8 mouse cellular contexts compared by ENCODE assay signal in genomic region chr5:33377176-33377575, GRCm38 (mm10). TPM values are rescaled to one million over a fixed set of nuclear protein-coding genes. Genes with fewer than 3 reads are reported as not detected.
A peak's percentile ranks its signal among the peaks of the same experiment; 100 is the strongest.
DNase-seq lines count a peak whose midpoint lies in the region; ATAC-seq lines count a peak whose summit lies in the region.

No protein-coding gene starts in this region.

- 31% methylated on average over 6 of the region's 6 CpGs for WGBS in kidney, embryonic 15.5 days
- 31% methylated on average over 6 of the region's 6 CpGs for WGBS in embryonic facial prominence, embryonic 15.5 days
- 57% methylated on average over 6 of the region's 6 CpGs for WGBS in limb, embryonic 12.5 days

- peaks cover 42% of the 10 kb centered on the region for H3K36me3 ChIP-seq in kidney, embryonic 15.5 days
- H3K36me3 ChIP-seq in embryonic facial prominence, embryonic 15.5 days: peaks cover 40% of the 10 kb centered on the region
- H3K36me3 ChIP-seq in limb, embryonic 12.5 days: peaks cover 38% of the 10 kb centered on the region
- H3K36me3 ChIP-seq in splenic B cell, adult 2 months (ENCODE audit: control insufficient read depth, insufficient read depth, low read length, poor library complexity, severe bottlenecking): peaks cover 2% of the 10 kb centered on the region; the same call in 1 of the 2 replicates

- no peaks in the 10 kb centered on the region for H3K27me3 ChIP-seq in kidney, embryonic 15.5 days
- H3K27me3 ChIP-seq in embryonic facial prominence, embryonic 15.5 days: no peaks in the 10 kb centered on the region
- H3K27me3 ChIP-seq in limb, embryonic 12.5 days: no peaks in the 10 kb centered on the region
- no peaks in the 10 kb centered on the region for H3K27me3 ChIP-seq in splenic B cell, adult 2 months (ENCODE audit: control insufficient read depth, insufficient read depth, low read length, poor library complexity, severe bottlenecking)

- H3K9ac ChIP-seq in kidney, embryonic 15.5 days: no peak overlapping the region
- H3K9ac ChIP-seq in embryonic facial prominence, embryonic 15.5 days: no peak overlapping the region
- peak overlapping the region; percentile 66 for H3K9ac ChIP-seq in limb, embryonic 12.5 days (replicated peaks)

- ATAC-seq in kidney, embryonic 15.5 days (replicated peaks; ENCODE audit: low FRiP score): no peak
- ATAC-seq in embryonic facial prominence, embryonic 15.5 days (ENCODE audit: insufficient number of reproducible peaks, low FRiP score, low TSS enrichment, low read depth): no peak
- no peak for ATAC-seq in limb, embryonic 12.5 days (ENCODE audit: insufficient number of reproducible peaks, insufficient read depth, low FRiP score, low TSS enrichment, low read depth)

- no peaks in the 10 kb centered on the region for H3K9me3 ChIP-seq in kidney, embryonic 15.5 days (replicated peaks)
- no peaks in the 10 kb centered on the region for H3K9me3 ChIP-seq in embryonic facial prominence, embryonic 15.5 days (replicated peaks)
- no peaks in the 10 kb centered on the region for H3K9me3 ChIP-seq in limb, embryonic 12.5 days

- H3K27ac ChIP-seq in kidney, embryonic 15.5 days: peak overlapping the region; percentile 99
- peak overlapping the region; percentile 98; the same call in 1 of the 2 replicates for H3K27ac ChIP-seq in embryonic facial prominence, embryonic 15.5 days (replicated peaks)
- no peak overlapping the region for H3K27ac ChIP-seq in limb, embryonic 12.5 days

- H3K4me1 ChIP-seq in kidney, embryonic 15.5 days: peaks cover 18% of the 10 kb centered on the region
- H3K4me1 ChIP-seq in embryonic facial prominence, embryonic 15.5 days: peaks cover 9% of the 10 kb centered on the region
- H3K4me1 ChIP-seq in limb, embryonic 12.5 days (replicated peaks): peaks cover 18% of the 10 kb centered on the region

- no peak for DNase-seq in kidney, postnatal 25 days
- peak; percentile 22 for DNase-seq in splenic B cell, adult 2 months (ENCODE audit: low read depth, low spot score)
- DNase-seq in urinary bladder, postnatal 25 days (ENCODE audit: low spot score): no peak
- no peak for DNase-seq in layer of hippocampus, postnatal 10 days (ENCODE audit: low spot score in 2 of 2)
- no peak for DNase-seq in adrenal gland, adult 2 months

- peak overlapping the region; percentile 68 for H3K4me3 ChIP-seq in kidney, embryonic 15.5 days (replicated peaks)
- peak overlapping the region; percentile 73 for H3K4me3 ChIP-seq in embryonic facial prominence, embryonic 15.5 days (replicated peaks)
- peak overlapping the region; percentile 65 for H3K4me3 ChIP-seq in limb, embryonic 12.5 days (replicated peaks)

- peak overlapping the region; percentile 87 for H3K4me2 ChIP-seq in kidney, embryonic 15.5 days
- peak overlapping the region; percentile 87 for H3K4me2 ChIP-seq in embryonic facial prominence, embryonic 15.5 days (replicated peaks)
- peak overlapping the region; percentile 82 for H3K4me2 ChIP-seq in limb, embryonic 12.5 days

RNA-seq across cellular contexts. Expression of gene Uvssa, which starts 1.2 kb away (rescaled TPM):
- polyA plus RNA-seq in kidney, embryonic 15.5 days (2015; fragmentation: Nextera tagmentation; extraction: Ambion mirVana): 8.5 and 9.4 TPM in 2 replicates
- 10.4 and 11.3 TPM in 2 replicates for polyA plus RNA-seq in embryonic facial prominence, embryonic 15.5 days (2015; fragmentation: Nextera tagmentation; extraction: Ambion mirVana)
- polyA plus RNA-seq in limb, embryonic 12.5 days (2016; fragmentation: Nextera tagmentation; extraction: Ambion mirVana): 11.1 and 12.1 TPM in 2 replicates
- 10 to 100 TPM; 10.5 to 11.8 TPM for total RNA-seq in layer of hippocampus, postnatal 10 days (2021)
- total RNA-seq in adrenal gland, adult 2 months (2021): 1 to 10 TPM; 6.3 to 6.9 TPM
- 3.5 and 3.6 TPM in 2 replicates for polyA plus RNA-seq in adrenal gland, adult 2 months (2012; rRNA removed)

RNA-seq across cellular contexts. Expression of gene Maea, which starts 41.9 kb away (rescaled TPM):
- polyA plus RNA-seq in kidney, embryonic 15.5 days (2015; fragmentation: Nextera tagmentation; extraction: Ambion mirVana): 131 and 135 TPM in 2 replicates
- 116 and 118 TPM in 2 replicates for polyA plus RNA-seq in embryonic facial prominence, embryonic 15.5 days (2015; fragmentation: Nextera tagmentation; extraction: Ambion mirVana)
- polyA plus RNA-seq in limb, embryonic 12.5 days (2016; fragmentation: Nextera tagmentation; extraction: Ambion mirVana): 135 and 141 TPM in 2 replicates
- 10 to 100 TPM; 86.7 to 88.9 TPM for total RNA-seq in layer of hippocampus, postnatal 10 days (2021)
- 100 to 1,000 TPM; 115 to 128 TPM for total RNA-seq in adrenal gland, adult 2 months (2021)
- 99.0 and 107 TPM in 2 replicates for polyA plus RNA-seq in adrenal gland, adult 2 months (2012; rRNA removed)

RNA-seq across cellular contexts. Expression of gene Nkx1-1, which starts 56.6 kb away (rescaled TPM):
- polyA plus RNA-seq in kidney, embryonic 15.5 days (2015; fragmentation: Nextera tagmentation; extraction: Ambion mirVana): not detected in 2 replicates
- not detected in 2 replicates for polyA plus RNA-seq in embryonic facial prominence, embryonic 15.5 days (2015; fragmentation: Nextera tagmentation; extraction: Ambion mirVana)
- polyA plus RNA-seq in limb, embryonic 12.5 days (2016; fragmentation: Nextera tagmentation; extraction: Ambion mirVana): not detected in 2 replicates
- not detected for total RNA-seq in layer of hippocampus, postnatal 10 days (2021)
- not detected for total RNA-seq in adrenal gland, adult 2 months (2021)
- polyA plus RNA-seq in adrenal gland, adult 2 months (2012; rRNA removed): not detected in 2 replicates
